Mouse (Mus musculus) midbrain, embryonic 11.5 days (tissue): ENCODE measurements around the gene Nfasc. TPM values are rescaled to one million over a fixed set of nuclear protein-coding genes. Genes with fewer than 3 reads are reported as not detected.
A peak's percentile ranks its signal among the peaks of the same experiment; 100 is the strongest.

ENCODE experiments used
- ATAC-seq: fragments of 200-750 bp; cut with Nextera tagmentation; 2 replicates; pipeline ENCODE4 v1.8.0; 2017; ENCODE audit warnings: moderate TSS enrichment, moderate library complexity; ENCODE audit not compliant: low FRiP score
- DNase-seq: peaks from one replicate; pipeline ENCODE4 v3.0.0; 2015; ENCODE audit warnings: low spot score; ENCODE audit errors: missing footprints
- H3K27ac ChIP-seq: fragments of 300-500 bp; sonication (generic); 2 replicates; pipeline ENCODE4 v1.5.1; 2014; ENCODE audit warnings: low read depth, low read length
- H3K27me3 ChIP-seq: fragments of 300-500 bp; sonication (generic); 2 replicates; pipeline ENCODE4 v1.6.1; 2014; ENCODE audit warnings: mild to moderate bottlenecking, low read length, moderate library complexity, mixed read lengths; ENCODE audit not compliant: control insufficient read depth, insufficient read depth
- H3K36me3 ChIP-seq: fragments of 300-500 bp; sonication (generic); 2 replicates; pipeline ENCODE4 v1.6.1; 2014; ENCODE audit warnings: mild to moderate bottlenecking, low read length, moderate library complexity, mixed read lengths; ENCODE audit not compliant: control insufficient read depth, insufficient read depth
- H3K4me1 ChIP-seq: fragments of 300-500 bp; sonication (generic); 2 replicates; pipeline ENCODE4 v1.6.1; 2014; ENCODE audit warnings: low read length; ENCODE audit not compliant: control insufficient read depth, insufficient read depth
- H3K4me2 ChIP-seq: fragments of 300-500 bp; sonication (generic); 2 replicates; pipeline ENCODE4 v1.6.1; 2014; ENCODE audit warnings: mild to moderate bottlenecking, moderate library complexity
- H3K4me3 ChIP-seq: fragments of 300-500 bp; sonication (generic); 2 replicates; pipeline ENCODE4 v1.5.1; 2014; ENCODE audit warnings: low read depth, low read length
- H3K9ac ChIP-seq: fragments of 300-500 bp; sonication (generic); 2 replicates; pipeline ENCODE4 v1.6.1; 2014; ENCODE audit warnings: low read length
- H3K9me3 ChIP-seq: fragments of 300-500 bp; sonication (generic); 2 replicates; pipeline ENCODE4 v1.6.1; 2016; ENCODE audit warnings: low read length; ENCODE audit not compliant: control insufficient read depth
- WGBS: fragments of 180-500 bp; shearing (Covaris S2); extraction: QIAGEN DNeasy Blood & Tissue Kit; methylation state at CpG from one replicate; pipeline ENCODE4 v1.1.7; 2014; 5-methylcytosine and 5-hydroxymethylcytosine counted together
- polyA plus RNA-seq: library from polyadenylated mRNA; unstranded; fragments of >200 nt; fragmentation: Nextera tagmentation; extraction: Ambion mirVana; gene quantifications from 2 replicates; pipeline ENCODE4 v1.2.1, GENCODE M21; 2014

Gene Nfasc
- polyA plus RNA-seq, 1 experiment from 2014 or later = 16.4 TPM

DNA sequence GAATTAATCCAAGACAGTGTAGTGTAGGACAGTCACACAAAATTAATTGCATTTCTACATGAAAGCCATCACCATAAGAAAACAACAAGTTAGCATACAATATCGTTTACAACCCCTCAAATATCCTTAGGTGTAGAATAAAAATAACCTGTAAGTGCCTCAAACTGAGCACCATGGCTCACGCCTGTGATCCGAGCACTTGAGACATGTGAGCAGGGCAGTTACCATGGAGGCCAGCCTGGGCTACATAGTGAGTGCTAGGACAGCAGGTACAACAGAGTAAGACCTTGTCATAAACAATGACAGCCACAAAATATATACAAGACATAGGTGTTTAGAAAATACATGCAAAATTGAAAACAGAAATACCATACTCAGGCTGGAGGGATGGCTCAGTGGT lies 68.9 kb downstream of the Nfasc start:
- no peaks in the 10 kb centered on the region for H3K36me3 ChIP-seq
- no peaks in the 10 kb centered on the region for H3K9me3 ChIP-seq
- no peaks in the 10 kb centered on the region; the same call in 1 of the 2 replicates for H3K4me1 ChIP-seq
- DNase-seq (peak; percentile 68), ATAC-seq (no peak)
- no peak overlapping the region for H3K4me3 ChIP-seq
- H3K4me2 ChIP-seq = no peak overlapping the region
- no peak overlapping the region for H3K9ac ChIP-seq
- H3K27me3 ChIP-seq = no peaks in the 10 kb centered on the region
- WGBS = 93% methylated on average over 3 of the region's 3 CpGs
- no peak overlapping the region for H3K27ac ChIP-seq

DNA sequence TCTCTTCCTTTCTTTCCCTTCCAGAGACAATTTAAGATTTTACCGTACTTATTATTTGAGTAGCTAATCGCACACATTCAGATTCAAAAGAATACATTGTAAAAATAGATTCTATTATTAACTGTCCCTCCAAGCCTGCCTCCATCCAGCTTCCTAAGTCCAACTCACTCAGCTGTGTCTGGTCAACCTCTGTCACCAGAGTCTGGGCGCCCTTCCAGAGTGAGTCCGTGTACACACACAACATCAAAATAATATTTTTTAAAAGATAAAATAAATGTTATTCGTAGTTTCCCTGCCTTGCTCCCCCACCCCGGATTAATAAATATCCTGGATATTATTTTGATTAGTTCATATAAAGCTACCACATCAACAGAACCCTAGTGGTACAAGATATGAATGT lies 72.4 kb downstream of the Nfasc start:
- Histone ChIP-seq H3K4me2 (no peak overlapping the region), H3K9ac (no peak overlapping the region), H3K27ac (no peak overlapping the region), H3K4me1 (peaks cover 4% of the 10 kb centered on the region; the same call in 1 of the 2 replicates), H3K27me3 (no peaks in the 10 kb centered on the region), H3K4me3 (no peak overlapping the region), H3K9me3 (no peaks in the 10 kb centered on the region), H3K36me3 (no peaks in the 10 kb centered on the region)
- WGBS = 94% methylated on average over 6 of the region's 6 CpGs
- ATAC-seq (no peak), DNase-seq (no peak)

DNA sequence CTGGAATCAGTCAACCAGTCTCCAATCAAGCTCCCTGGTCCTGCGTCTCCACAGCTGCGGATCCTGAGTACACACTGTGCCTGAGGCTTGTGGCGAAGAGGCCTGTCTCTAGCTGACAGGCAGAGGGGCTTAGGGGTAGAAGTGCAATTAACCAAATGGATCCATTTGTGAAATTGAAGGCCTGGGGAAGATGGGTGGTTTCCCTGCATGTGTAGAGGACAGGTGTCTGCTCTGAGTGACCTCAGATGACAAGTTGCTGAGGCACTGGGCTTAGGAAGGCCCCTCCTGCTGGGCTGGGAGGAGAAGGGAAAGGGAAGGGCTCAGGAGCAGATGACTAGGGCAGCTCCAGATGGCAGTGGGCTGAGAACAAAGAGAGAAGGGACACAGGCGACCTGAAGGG lies 81.2 kb downstream of the Nfasc start:
- Histone ChIP-seq H3K9me3 (no peaks in the 10 kb centered on the region), H3K27ac (peak overlapping the region; percentile 78), H3K9ac (no peak overlapping the region; the same call in 1 of the 2 replicates), H3K36me3 (no peaks in the 10 kb centered on the region), H3K4me2 (no peak overlapping the region), H3K4me3 (no peak overlapping the region), H3K27me3 (no peaks in the 10 kb centered on the region), H3K4me1 (peaks cover 17% of the 10 kb centered on the region; the same call in 1 of the 2 replicates)
- peak; percentile 59; the same call in 1 of the 2 replicates for ATAC-seq
- WGBS = 28% methylated on average over 4 of the region's 4 CpGs
- DNase-seq = peak; percentile 82

DNA sequence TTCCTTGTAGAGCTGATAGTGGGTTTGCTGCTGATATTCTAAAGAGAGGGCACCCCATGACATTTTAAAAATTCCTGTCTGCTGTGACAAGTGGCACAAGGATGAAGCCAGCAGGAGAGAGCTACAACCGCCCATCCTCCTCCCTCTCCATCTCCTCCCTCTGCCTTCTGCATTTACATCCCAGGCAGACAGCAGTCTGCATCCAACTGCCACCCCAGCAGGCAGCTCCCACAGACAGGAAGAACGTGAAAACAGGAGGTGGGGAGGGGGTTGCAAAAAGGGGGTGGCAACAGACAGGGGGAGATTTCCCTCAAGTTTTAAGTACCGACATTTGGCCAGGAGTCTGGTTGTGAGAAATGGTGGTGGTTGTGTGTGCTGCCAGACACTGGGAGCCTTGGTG lies 82.0 kb downstream of the Nfasc start:
- H3K27me3 ChIP-seq = no peaks in the 10 kb centered on the region
- peak overlapping the region; percentile 78 for H3K27ac ChIP-seq
- 30% methylated on average over 3 of the region's 3 CpGs for WGBS
- H3K4me2 ChIP-seq = no peak overlapping the region
- no peak overlapping the region for H3K9ac ChIP-seq
- ATAC-seq (no peak), DNase-seq (no peak)
- no peaks in the 10 kb centered on the region for H3K36me3 ChIP-seq
- H3K9me3 ChIP-seq = no peaks in the 10 kb centered on the region
- no peak overlapping the region for H3K4me3 ChIP-seq
- peaks cover 14% of the 10 kb centered on the region; the same call in 1 of the 2 replicates for H3K4me1 ChIP-seq

DNA sequence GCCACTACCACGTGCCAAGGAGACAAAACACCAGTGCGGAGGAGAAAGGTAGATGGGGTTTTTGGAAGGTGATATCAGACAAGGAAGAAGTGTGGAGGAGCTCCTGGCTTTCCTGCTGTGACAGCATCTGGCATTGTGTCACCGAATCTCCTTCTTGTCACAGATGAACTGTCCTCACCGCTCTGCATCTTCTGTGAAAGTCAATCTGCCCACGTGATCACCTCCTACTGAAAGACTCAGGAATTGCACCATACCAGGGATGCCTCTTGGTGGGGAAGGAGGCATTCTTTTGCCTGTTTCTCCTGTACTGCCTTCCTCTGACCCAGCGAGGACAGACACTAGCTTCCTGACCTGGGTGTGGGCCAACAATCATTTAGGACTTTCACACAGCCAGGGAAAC lies 86.0 kb downstream of the Nfasc start:
- 72% methylated on average over 6 of the region's 6 CpGs for WGBS
- H3K27ac ChIP-seq = no peak overlapping the region
- no peak for DNase-seq
- H3K4me2 ChIP-seq = no peak overlapping the region
- no peak for ATAC-seq
- H3K9ac ChIP-seq = no peak overlapping the region
- peaks cover 11% of the 10 kb centered on the region; the same call in 1 of the 2 replicates for H3K4me1 ChIP-seq
- no peaks in the 10 kb centered on the region for H3K36me3 ChIP-seq
- no peaks in the 10 kb centered on the region for H3K27me3 ChIP-seq
- H3K4me3 ChIP-seq = no peak overlapping the region
- H3K9me3 ChIP-seq = no peaks in the 10 kb centered on the region

DNA sequence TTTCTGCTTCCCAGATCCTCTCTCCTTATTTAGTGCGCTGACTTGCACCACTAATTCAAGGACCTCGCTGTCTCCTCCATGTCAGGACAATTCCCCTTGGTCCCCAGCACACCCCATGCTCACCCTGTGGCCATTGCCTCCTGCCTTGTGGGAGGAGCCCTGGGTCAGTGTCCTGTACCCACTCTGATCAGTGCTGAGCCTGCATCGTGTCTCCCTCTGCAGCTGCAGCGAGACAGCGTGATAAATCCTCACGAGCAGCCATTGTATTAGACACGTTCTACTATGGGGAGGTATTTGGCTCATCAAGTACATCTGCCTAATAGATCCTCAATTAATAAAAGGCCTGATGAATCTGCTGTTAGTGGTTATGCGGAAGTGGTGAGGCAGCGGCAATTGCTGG lies 86.8 kb downstream of the Nfasc start:
- Histone ChIP-seq H3K4me3 (no peak overlapping the region), H3K4me2 (no peak overlapping the region), H3K4me1 (peaks cover 5% of the 10 kb centered on the region; the same call in 1 of the 2 replicates), H3K9ac (no peak overlapping the region), H3K27ac (no peak overlapping the region), H3K27me3 (no peaks in the 10 kb centered on the region), H3K9me3 (no peaks in the 10 kb centered on the region), H3K36me3 (no peaks in the 10 kb centered on the region)
- no peak for ATAC-seq
- 67% methylated on average over 9 of the region's 9 CpGs for WGBS
- DNase-seq = no peak

DNA sequence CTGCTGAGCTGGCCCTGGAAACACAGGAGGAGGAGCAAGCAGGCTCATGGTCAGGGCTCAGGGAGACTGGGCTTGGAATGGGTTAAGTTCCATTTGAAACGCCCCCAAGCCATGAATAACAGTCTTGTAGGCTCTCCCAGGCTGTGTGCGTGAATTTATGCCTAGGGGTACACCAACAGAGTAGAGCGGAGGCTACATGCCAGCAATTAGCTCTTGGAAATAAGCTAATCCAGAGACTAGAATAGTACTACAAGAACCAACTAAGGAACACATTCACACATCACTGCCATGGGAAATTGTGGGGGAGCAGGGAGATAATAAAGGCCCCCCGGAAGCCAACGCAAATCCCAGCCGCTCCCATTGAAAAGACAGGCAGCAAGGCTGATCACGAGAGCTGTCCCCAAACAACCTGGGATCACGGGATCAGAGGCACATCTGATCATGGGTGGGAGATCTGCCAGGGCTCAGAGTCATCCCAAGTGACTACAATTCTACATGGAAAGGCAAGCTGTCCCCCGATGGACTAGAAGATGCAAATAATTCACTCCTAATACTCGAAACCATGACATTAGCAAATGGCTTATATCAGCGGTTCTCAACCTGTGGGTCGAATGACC lies 87.6 kb downstream of the Nfasc start:
- 76% methylated on average over 12 of the region's 12 CpGs for WGBS
- Histone ChIP-seq H3K36me3 (no peaks in the 10 kb centered on the region), H3K27ac (no peak overlapping the region), H3K27me3 (no peaks in the 10 kb centered on the region), H3K9me3 (no peaks in the 10 kb centered on the region), H3K4me3 (no peak overlapping the region), H3K9ac (no peak overlapping the region), H3K4me1 (no peaks in the 10 kb centered on the region; the same call in 1 of the 2 replicates), H3K4me2 (no peak overlapping the region)
- DNase-seq (no peak), ATAC-seq (no peak)

DNA sequence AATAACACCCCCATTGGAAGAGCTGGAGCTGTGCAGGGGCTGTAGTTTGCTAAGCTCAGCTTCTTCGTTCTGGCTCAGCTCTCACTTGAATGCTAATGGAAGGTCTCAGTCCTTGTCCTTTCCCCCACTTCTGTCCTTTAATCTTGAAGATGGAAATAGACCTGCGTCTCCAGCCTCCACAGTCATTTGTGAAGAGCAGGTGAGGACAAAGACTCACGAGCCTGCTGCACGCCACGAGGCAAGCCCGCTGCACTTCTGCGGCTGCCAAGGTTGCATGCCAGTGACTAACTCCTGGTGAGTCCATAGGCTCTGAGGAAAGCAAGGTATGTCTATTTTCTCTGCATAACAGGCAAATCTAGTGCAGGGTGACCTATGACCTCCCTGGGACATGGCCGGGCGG lies 88.4 kb downstream of the Nfasc start:
- no peaks in the 10 kb centered on the region for H3K36me3 ChIP-seq
- no peak for DNase-seq
- H3K27me3 ChIP-seq = no peaks in the 10 kb centered on the region
- no peak overlapping the region for H3K27ac ChIP-seq
- no peak overlapping the region for H3K9ac ChIP-seq
- no peak overlapping the region for H3K4me2 ChIP-seq
- WGBS = 89% methylated on average over 9 of the region's 9 CpGs
- no peaks in the 10 kb centered on the region for H3K9me3 ChIP-seq
- ATAC-seq = no peak
- no peak overlapping the region for H3K4me3 ChIP-seq
- H3K4me1 ChIP-seq = no peaks in the 10 kb centered on the region; the same call in 1 of the 2 replicates

DNA sequence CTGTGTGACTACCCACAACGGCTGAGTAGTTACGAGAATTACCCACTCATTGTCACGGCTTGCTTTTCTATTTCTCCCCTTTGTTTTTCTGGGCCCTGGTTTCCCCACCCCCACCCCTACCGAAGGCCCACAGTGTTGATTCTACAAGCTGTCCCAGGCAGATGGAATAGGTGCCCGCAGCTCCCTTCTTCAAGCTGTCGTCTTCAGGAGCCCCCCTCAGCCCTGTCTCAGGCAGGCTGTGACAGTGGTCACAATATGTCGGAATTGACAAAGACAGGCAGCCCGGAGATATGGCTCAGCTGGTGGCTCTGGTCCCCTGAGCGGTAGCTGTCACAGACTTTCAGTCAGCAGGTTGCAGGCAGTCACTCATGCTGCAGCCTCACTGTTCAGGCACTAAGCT lies 90.9 kb downstream of the Nfasc start:
- peak overlapping the region; percentile 30; the same call in 1 of the 2 replicates for H3K27ac ChIP-seq
- no peak; the same call in 1 of the 2 replicates for ATAC-seq
- H3K4me1 ChIP-seq = no peaks in the 10 kb centered on the region; the same call in 1 of the 2 replicates
- no peaks in the 10 kb centered on the region for H3K9me3 ChIP-seq
- DNase-seq = no peak
- no peaks in the 10 kb centered on the region for H3K36me3 ChIP-seq
- 63% methylated on average over 9 of the region's 9 CpGs for WGBS
- no peak overlapping the region for H3K4me3 ChIP-seq
- H3K4me2 ChIP-seq = no peak overlapping the region
- no peak overlapping the region for H3K9ac ChIP-seq
- no peaks in the 10 kb centered on the region for H3K27me3 ChIP-seq
